Mouse (Mus musculus) hindbrain, embryonic 12.5 days (tissue): ENCODE data around the gene Sesn2. TPM values are rescaled to one million over a fixed set of nuclear protein-coding genes. Genes with fewer than 3 reads are reported as not detected.

Experiments used
- ATAC-seq: fragments of 200-750 bp; cut with Nextera tagmentation; 2 replicates; pipeline ENCODE4 v1.8.0; 2017; ENCODE audit warnings: moderate TSS enrichment; ENCODE audit not compliant: low FRiP score
- H3K27ac ChIP-seq: fragments of 300-500 bp; sonication (generic); 2 replicates; pipeline ENCODE4 v1.5.1; 2016; ENCODE audit warnings: mild to moderate bottlenecking
- H3K27me3 ChIP-seq: fragments of 300-500 bp; sonication (generic); 2 replicates; pipeline ENCODE4 v1.6.1; 2016; ENCODE audit warnings: mild to moderate bottlenecking
- H3K36me3 ChIP-seq: fragments of 300-500 bp; sonication (generic); 2 replicates; pipeline ENCODE4 v1.6.1; 2016; ENCODE audit warnings: mild to moderate bottlenecking
- H3K4me1 ChIP-seq: fragments of 300-500 bp; sonication (generic); 2 replicates; pipeline ENCODE4 v1.6.1; 2016
- H3K4me2 ChIP-seq: fragments of 300-500 bp; sonication (generic); replicated peaks from 2 replicates; pipeline ENCODE4 v1.6.1; 2016; ENCODE audit warnings: mild to moderate bottlenecking
- H3K4me3 ChIP-seq: fragments of 300-500 bp; sonication (generic); 2 replicates; pipeline ENCODE4 v1.5.1; 2016; ENCODE audit warnings: mild to moderate bottlenecking
- H3K9ac ChIP-seq: fragments of 300-500 bp; sonication (generic); 2 replicates; pipeline ENCODE4 v1.6.1; 2016; ENCODE audit warnings: mild to moderate bottlenecking, moderate library complexity
- H3K9me3 ChIP-seq: fragments of 300-500 bp; sonication (generic); replicated peaks from 2 replicates; pipeline ENCODE4 v1.6.1; 2016; ENCODE audit warnings: mild to moderate bottlenecking
- WGBS: fragments of 180-500 bp; shearing (Covaris S2); methylation state at CpG from one replicate; pipeline ENCODE4 v1.1.7; 2016; 5-methylcytosine and 5-hydroxymethylcytosine counted together
- polyA plus RNA-seq: library from polyadenylated mRNA; unstranded; fragments of >200 nt; fragmentation: Nextera tagmentation; extraction: Ambion mirVana; gene quantifications from 2 replicates; pipeline ENCODE4 v1.2.1, GENCODE M21; 2016

Gene Sesn2
- polyA plus RNA-seq, 1 experiment from 2014 or later, result 12.1 TPM

- Histone ChIP-seq H3K4me3 (no peak overlapping the region), H3K36me3 (no peaks in the 10 kb centered on the region), H3K27ac (no peak overlapping the region), H3K9ac (no peak overlapping the region), H3K27me3 (no peaks in the 10 kb centered on the region), H3K4me1 (no peaks in the 10 kb centered on the region), H3K9me3 (no peaks in the 10 kb centered on the region), H3K4me2 (no peak overlapping the region)
- ATAC-seq, result no peak
- WGBS, result 16% methylated on average over 3 of the region's 3 CpGs
Observed at GRCm38 (mm10) chr4:132469873-132470272, 40.4 kb downstream of the Sesn2 start.

DNA sequence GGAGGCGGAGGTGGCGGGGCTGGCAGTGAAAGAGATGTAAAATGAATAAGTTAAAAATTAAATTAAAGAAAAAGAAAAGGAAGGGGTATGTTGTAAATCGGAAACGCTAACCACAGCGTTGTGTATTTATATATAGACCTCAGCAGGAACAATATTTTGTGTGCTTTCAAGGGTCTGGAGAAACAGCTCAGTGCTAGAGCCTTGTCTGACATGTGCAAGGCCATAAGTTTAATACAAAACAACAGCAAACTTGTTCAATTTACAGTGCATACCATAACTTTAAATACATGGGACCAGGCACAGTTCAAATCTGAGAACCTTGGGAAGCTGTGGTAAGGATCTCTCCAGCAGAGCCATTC, 46.1 kb downstream of the Sesn2 start:
- ATAC-seq, result peak; percentile 38
- Histone ChIP-seq H3K27me3 (no peaks in the 10 kb centered on the region), H3K4me2 (peak overlapping the region; percentile 78), H3K4me1 (peaks cover 18% of the 10 kb centered on the region), H3K9me3 (no peaks in the 10 kb centered on the region), H3K9ac (no peak overlapping the region), H3K4me3 (peak overlapping the region; percentile 86), H3K27ac (0 out of 2 replicates have a peak overlapping the region, but pooled peaks have one; percentile 36), H3K36me3 (peaks cover 22% of the 10 kb centered on the region)
- 5% methylated on average over 5 of the region's 5 CpGs for WGBS

DNA sequence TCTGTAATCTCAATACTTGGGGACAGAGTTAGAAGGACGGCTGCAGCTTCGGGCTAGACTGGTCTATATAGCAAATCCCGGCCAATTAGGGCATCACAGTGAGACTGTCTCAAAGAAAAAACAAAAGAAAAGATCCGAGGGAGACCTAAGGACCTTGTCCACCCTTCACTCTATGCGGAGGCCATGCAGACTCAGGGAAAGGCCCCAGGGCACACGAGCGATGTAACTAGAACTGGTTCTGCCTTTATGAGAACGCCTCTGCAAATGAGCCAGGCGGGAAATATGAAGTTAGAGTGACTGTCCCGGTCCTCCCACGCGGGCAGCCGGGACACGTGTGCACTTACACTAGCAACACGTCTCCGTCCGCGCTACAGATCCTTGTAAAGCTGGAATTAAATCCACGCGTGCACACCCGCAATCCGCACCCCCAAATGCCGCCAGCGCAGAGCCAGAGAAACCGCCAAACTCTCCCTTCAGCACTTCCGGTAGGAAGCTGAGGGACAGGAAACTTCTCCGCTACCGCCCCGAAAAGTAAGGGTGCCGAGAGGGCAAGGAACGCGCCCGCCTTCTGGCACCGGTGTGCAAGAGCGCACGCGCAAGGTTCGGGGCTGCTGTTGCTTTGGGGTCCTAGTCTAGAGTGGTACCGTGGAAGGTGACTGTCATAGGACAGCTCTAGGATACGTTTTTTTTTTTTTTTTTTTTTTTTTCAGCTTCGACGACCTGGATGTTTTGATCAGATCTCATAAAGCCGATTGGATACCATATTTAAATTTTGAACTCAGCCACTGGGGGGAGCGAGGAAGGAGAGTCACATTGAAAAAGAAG, 46.7 kb downstream of the Sesn2 start, which contains the start of gene Med18:
Gene Med18 (minus strand): TSS at position 492 of the 825 bp plus-strand sequence.
- Histone ChIP-seq H3K27ac (peak within 1 kb of the TSS; percentile 36; the same call in 1 of the 2 replicates), H3K4me2 (peak within 1 kb of the TSS; percentile 78), H3K4me3 (peak within 1 kb of the TSS; percentile 86), H3K4me1 (peaks cover 18% of the 10 kb centered on the region), H3K36me3 (peaks cover 24% of the 10 kb centered on the region), H3K9me3 (no peaks in the 10 kb centered on the region), H3K9ac (peak within 1 kb of the TSS; percentile 83), H3K27me3 (no peaks in the 10 kb centered on the region)
- ATAC-seq, result peak; percentile 89
- WGBS, result under 1% methylated on average over 44 of the region's 44 CpGs

DNA sequence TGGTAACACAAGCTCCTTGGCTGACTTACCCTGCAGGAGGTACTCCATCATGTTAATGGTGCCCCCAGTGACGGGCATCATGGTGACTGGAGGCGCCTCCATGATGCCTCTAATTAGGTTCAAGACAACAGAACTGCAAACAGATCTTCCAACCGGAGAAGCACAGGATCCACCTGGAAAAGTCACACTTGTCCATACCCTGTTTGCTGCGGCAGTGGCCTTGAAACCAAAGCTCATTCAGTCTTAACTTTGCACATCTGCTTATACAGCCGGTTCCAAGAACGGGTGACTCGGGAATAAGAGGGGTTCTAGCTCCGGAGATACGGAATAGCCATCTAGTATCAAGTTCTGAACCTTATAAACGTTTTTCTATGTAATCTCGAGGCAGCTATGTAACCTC, 47.5 kb downstream of the Sesn2 start:
- no peak for ATAC-seq
- Histone ChIP-seq H3K9ac (peak overlapping the region; percentile 83), H3K4me3 (peak overlapping the region; percentile 86), H3K9me3 (no peaks in the 10 kb centered on the region), H3K36me3 (peaks cover 31% of the 10 kb centered on the region), H3K4me2 (peak overlapping the region; percentile 78), H3K27ac (no peak overlapping the region), H3K4me1 (peaks cover 18% of the 10 kb centered on the region), H3K27me3 (no peaks in the 10 kb centered on the region)
- 9% methylated on average over 11 of the region's 11 CpGs for WGBS

DNA sequence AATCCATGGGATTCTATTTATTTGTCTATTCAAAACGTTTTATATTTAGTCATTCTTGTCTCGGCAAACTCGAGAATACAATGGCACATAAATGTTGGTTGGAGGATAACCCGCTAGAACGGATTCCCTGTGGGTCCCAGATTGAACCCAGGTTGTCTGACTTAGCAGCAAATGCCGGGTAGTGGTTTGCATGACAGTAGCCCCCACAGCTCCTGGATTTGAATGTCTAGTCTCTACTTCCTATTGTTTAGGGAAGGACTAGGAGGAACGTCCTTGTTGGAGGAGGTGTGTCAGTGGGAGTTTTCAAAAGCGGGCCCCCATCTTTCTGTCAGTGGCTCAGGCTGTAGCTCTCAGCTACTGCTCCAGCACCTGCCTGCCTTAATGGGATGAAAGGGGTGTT, 50.1 kb downstream of the Sesn2 start:
- Histone ChIP-seq H3K4me2 (no peak overlapping the region), H3K4me3 (no peak overlapping the region), H3K27ac (no peak overlapping the region), H3K27me3 (no peaks in the 10 kb centered on the region), H3K9me3 (no peaks in the 10 kb centered on the region), H3K4me1 (peaks cover 18% of the 10 kb centered on the region), H3K9ac (no peak overlapping the region), H3K36me3 (peaks cover 43% of the 10 kb centered on the region)
- WGBS, result 94% methylated on average over 8 of the region's 8 CpGs
- no peak for ATAC-seq

DNA sequence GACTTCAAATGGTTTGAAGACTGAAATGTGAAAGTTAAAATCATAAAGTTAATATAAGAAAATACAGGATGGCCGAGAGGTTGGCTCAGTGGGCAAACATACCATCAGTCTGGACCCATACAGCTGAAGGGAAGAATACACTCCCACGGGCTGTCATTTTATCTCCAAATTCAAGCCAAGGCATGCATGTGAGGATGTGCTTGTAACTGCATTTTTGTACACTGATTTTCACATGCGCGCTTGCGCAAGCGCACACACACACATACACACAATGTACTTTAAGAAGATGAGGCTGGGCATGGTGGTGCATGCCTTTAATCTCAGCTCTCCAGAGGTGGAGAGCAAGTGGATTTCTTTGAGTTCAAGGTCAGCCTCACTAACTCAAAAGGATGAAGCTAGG, 54.7 kb downstream of the Sesn2 start:
- Histone ChIP-seq H3K27ac (no peak overlapping the region), H3K4me3 (no peak overlapping the region), H3K9me3 (no peaks in the 10 kb centered on the region), H3K4me2 (no peak overlapping the region), H3K36me3 (peaks cover 35% of the 10 kb centered on the region), H3K9ac (no peak overlapping the region), H3K27me3 (no peaks in the 10 kb centered on the region), H3K4me1 (no peaks in the 10 kb centered on the region)
- 97% methylated on average over 6 of the region's 6 CpGs for WGBS
- no peak for ATAC-seq

GRCm38 (mm10) chr4:132455146-132455545, 55.2 kb downstream of the Sesn2 start:
- no peak overlapping the region for H3K4me3 ChIP-seq
- 88% methylated on average over 3 of the region's 3 CpGs for WGBS
- no peaks in the 10 kb centered on the region for H3K27me3 ChIP-seq
- H3K36me3 ChIP-seq, result peaks cover 31% of the 10 kb centered on the region
- no peak for ATAC-seq
- no peaks in the 10 kb centered on the region for H3K9me3 ChIP-seq
- H3K27ac ChIP-seq, result no peak overlapping the region
- no peak overlapping the region for H3K4me2 ChIP-seq
- no peaks in the 10 kb centered on the region for H3K4me1 ChIP-seq
- no peak overlapping the region for H3K9ac ChIP-seq

GRCm38 (mm10) chr4:132454216-132454615, 56.1 kb downstream of the Sesn2 start:
- H3K4me2 ChIP-seq, result no peak overlapping the region
- 81% methylated on average over 6 of the region's 6 CpGs for WGBS

GRCm38 (mm10) chr4:132449778-132450177, 60.5 kb downstream of the Sesn2 start:
- no peaks in the 10 kb centered on the region for H3K4me1 ChIP-seq

More at GRCm38 (mm10) chr4:132454216-132454615, 56.1 kb downstream of the Sesn2 start:
- H3K4me1 ChIP-seq, result no peaks in the 10 kb centered on the region
- peaks cover 21% of the 10 kb centered on the region for H3K36me3 ChIP-seq
- no peak for ATAC-seq
- H3K27me3 ChIP-seq, result no peaks in the 10 kb centered on the region
- no peak overlapping the region for H3K4me3 ChIP-seq
- no peaks in the 10 kb centered on the region for H3K9me3 ChIP-seq
- H3K9ac ChIP-seq, result no peak overlapping the region
- H3K27ac ChIP-seq, result no peak overlapping the region

DNA sequence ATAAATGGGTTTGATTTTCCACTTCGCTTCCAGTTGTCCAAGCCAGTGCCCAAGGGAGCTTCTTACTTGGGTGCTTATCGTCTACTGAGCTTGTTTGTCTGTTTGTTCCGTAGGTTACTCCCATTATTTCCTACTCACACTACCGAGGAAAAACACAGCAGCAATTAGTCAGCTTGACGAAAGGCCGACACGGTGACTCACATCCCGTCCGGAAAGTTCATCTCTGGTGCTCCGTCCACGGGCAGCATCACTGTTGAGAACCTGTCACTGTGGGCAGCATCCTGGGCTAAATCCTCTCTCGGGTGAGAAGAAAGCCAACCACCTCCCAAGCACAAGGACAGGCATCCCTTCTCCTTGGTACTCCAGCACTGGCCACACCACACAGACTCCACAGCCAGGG, 64.2 kb downstream of the Sesn2 start:
- no peak overlapping the region for H3K9ac ChIP-seq
- no peak overlapping the region for H3K4me2 ChIP-seq
- no peaks in the 10 kb centered on the region for H3K36me3 ChIP-seq
- no peaks in the 10 kb centered on the region for H3K27me3 ChIP-seq
- ATAC-seq, result no peak
- WGBS, result 89% methylated on average over 12 of the region's 12 CpGs
- H3K27ac ChIP-seq, result no peak overlapping the region
- H3K4me3 ChIP-seq, result no peak overlapping the region
- H3K9me3 ChIP-seq, result no peaks in the 10 kb centered on the region
- no peaks in the 10 kb centered on the region for H3K4me1 ChIP-seq

More at GRCm38 (mm10) chr4:132449778-132450177, 60.5 kb downstream of the Sesn2 start:
- Histone ChIP-seq H3K27ac (no peak overlapping the region), H3K36me3 (no peaks in the 10 kb centered on the region), H3K9me3 (no peaks in the 10 kb centered on the region), H3K4me2 (no peak overlapping the region), H3K27me3 (no peaks in the 10 kb centered on the region), H3K9ac (no peak overlapping the region), H3K4me3 (no peak overlapping the region)
- 85% methylated on average over 3 of the region's 3 CpGs for WGBS
- ATAC-seq, result no peak

DNA sequence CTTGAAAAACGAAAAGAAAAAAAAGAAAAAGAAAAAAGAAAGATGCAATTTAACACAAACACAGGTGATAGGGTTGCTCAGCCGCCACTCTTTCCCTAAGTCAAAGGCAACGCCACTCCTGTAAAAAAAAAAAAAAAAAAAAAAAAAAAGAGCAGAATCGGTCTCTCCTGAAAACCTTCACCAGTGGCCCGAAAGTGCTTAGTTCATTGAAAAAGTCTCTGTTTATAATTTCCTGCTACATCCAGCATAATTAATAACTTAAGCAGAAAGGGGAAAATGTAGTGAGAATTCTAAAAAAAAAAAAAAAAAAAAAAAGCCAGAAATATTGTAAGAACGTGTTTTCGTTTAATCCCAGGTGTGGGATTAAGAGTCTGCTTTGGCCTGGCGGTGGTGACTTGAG, 65.8 kb downstream of the Sesn2 start:
- H3K4me3 ChIP-seq, result no peak overlapping the region
- no peaks in the 10 kb centered on the region for H3K9me3 ChIP-seq
- no peaks in the 10 kb centered on the region for H3K4me1 ChIP-seq
- H3K36me3 ChIP-seq, result no peaks in the 10 kb centered on the region
- 84% methylated on average over 8 of the region's 8 CpGs for WGBS
- H3K4me2 ChIP-seq, result no peak overlapping the region
- no peak overlapping the region for H3K9ac ChIP-seq
- ATAC-seq, result no peak
- H3K27ac ChIP-seq, result no peak overlapping the region
- H3K27me3 ChIP-seq, result no peaks in the 10 kb centered on the region
